Mouse (Mus musculus) liver, embryonic 16.5 days (tissue): ENCODE measurements at regions not wholly inside any gene's neighbourhood (a gene's known extent, or its start where the extent isn't known, plus 50 kb on each side); places are given as distances from the start of the nearest gene placed in this dataset.

ENCODE experiments used
- ATAC-seq: fragments of 200-750 bp; cut with Nextera tagmentation; 2 replicates; pipeline ENCODE4 v1.8.0; 2017; ENCODE audit warnings: low read depth, mild to moderate bottlenecking, moderate number of reproducible peaks, moderate library complexity
- H3K27ac ChIP-seq: fragments of 300-500 bp; sonication (generic); 2 replicates; pipeline ENCODE4 v1.5.1; 2014; ENCODE audit warnings: mild to moderate bottlenecking, low read length
- H3K27me3 ChIP-seq: fragments of 300-500 bp; sonication (generic); 2 replicates; pipeline ENCODE4 v1.6.1; 2014; ENCODE audit warnings: low read depth, low read length, mixed read lengths; ENCODE audit not compliant: control insufficient read depth, insufficient read depth
- H3K36me3 ChIP-seq: fragments of 300-500 bp; sonication (generic); 2 replicates; pipeline ENCODE4 v1.6.1; 2014; ENCODE audit warnings: mild to moderate bottlenecking; ENCODE audit not compliant: control insufficient read depth, insufficient read depth
- H3K4me1 ChIP-seq: fragments of 300-500 bp; sonication (generic); 2 replicates; pipeline ENCODE4 v1.6.1; 2014; ENCODE audit warnings: low read depth, low read length, mixed read lengths; ENCODE audit not compliant: control insufficient read depth
- H3K4me2 ChIP-seq: fragments of 300-500 bp; sonication (generic); 2 replicates; pipeline ENCODE4 v1.6.1; 2014; ENCODE audit warnings: low read depth, low read length, mixed read lengths
- H3K4me3 ChIP-seq: fragments of 300-500 bp; sonication (generic); 2 replicates; pipeline ENCODE4 v1.5.1; 2014; ENCODE audit warnings: low read depth, mild to moderate bottlenecking, low read length
- H3K9ac ChIP-seq: fragments of 300-500 bp; sonication (generic); 2 replicates; pipeline ENCODE4 v1.6.1; 2014; ENCODE audit warnings: low read depth, low read length
- H3K9me3 ChIP-seq: fragments of 300-500 bp; sonication (generic); replicated peaks from 2 replicates; pipeline ENCODE4 v1.6.1; 2016; ENCODE audit warnings: low read length; ENCODE audit not compliant: control insufficient read depth
- WGBS: fragments of 180-500 bp; shearing (Covaris S2); extraction: QIAGEN DNeasy Blood & Tissue Kit; methylation state at CpG from one replicate; pipeline ENCODE4 v1.1.7; 2014; ENCODE audit not compliant: insufficient replicate concordance; 5-methylcytosine and 5-hydroxymethylcytosine counted together

DNA sequence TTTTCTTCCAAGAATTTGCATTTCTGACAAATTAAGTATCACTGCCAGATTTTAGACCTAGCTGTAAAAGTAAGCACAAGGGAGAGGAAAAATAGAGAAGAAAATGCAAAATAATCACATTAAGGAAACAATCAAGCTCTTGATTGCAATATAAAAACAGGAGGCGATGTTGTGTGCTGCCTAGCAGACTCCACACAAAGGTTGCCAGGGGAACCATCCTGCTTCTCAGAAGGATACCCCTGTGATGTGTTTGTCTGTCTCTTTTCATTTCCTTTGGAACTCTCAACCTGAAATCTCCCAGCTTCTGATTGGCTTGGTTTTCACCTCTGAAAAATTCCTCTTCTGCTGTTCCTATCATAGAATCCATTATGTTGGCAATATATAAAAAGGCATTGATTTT is 514.3 kb upstream of the Atp2b1 start:
- ATAC-seq, result no peak
- Histone ChIP-seq H3K27me3 (no peaks in the 10 kb centered on the region), H3K9ac (no peak overlapping the region), H3K36me3 (no peaks in the 10 kb centered on the region), H3K4me1 (no peaks in the 10 kb centered on the region), H3K27ac (no peak overlapping the region), H3K4me2 (no peak overlapping the region), H3K9me3 (no peaks in the 10 kb centered on the region), H3K4me3 (no peak overlapping the region)
- WGBS, result 47% methylated on average over 1 of the region's 1 CpGs

DNA sequence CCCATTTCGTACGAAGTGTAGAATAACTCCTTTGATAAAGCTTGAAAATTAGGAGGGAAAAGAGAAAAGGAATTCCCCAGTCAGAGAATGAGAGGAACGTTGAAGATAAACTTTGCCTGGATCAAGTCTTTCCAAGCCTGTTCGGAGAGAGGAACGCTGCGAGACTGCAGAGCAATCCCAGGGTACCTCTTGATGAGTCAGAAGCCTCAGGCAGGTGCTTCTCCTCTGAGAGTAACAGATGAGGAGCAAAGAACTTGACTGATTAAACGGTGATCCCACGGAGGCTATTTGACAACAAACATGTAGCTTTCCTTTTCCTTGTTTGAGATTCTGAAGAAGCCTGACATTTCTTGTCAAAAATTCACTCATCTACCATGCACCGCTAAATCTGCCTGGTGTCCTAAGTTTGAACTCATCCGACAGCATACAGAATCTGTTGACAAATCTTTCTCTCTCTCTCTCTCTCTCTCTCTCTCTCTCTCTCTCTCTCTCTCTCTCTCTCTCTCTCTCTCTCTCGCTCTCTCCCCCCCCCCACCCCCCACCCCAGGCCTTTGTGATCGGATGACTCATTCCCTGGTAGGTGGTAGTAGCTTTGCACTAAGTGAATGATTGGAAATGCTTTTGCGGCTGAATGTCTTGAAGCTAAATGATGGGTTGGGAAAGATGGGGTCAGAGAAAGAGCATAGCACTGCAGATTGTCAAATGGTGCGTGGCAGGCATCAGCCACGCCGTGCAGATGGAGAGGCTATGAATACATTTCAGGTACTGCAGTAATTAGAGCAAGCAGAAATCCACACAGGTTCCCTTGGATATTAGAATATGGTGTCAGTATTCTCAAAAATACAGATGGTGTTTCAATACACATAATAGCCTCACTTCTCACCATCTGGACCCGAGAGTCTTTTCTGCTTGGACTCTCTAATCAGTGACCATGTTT is 496.1 kb upstream of the Atp2b1 start:
- no peaks in the 10 kb centered on the region for H3K9me3 ChIP-seq
- no peaks in the 10 kb centered on the region for H3K4me1 ChIP-seq
- H3K4me3 ChIP-seq, result no peak overlapping the region
- H3K36me3 ChIP-seq, result no peaks in the 10 kb centered on the region
- no peak overlapping the region for H3K4me2 ChIP-seq
- no peaks in the 10 kb centered on the region for H3K27me3 ChIP-seq
- WGBS, result 68% methylated on average over 16 of the region's 17 CpGs
- no peak overlapping the region for H3K27ac ChIP-seq
- H3K9ac ChIP-seq, result no peak overlapping the region
- ATAC-seq, result no peak

DNA sequence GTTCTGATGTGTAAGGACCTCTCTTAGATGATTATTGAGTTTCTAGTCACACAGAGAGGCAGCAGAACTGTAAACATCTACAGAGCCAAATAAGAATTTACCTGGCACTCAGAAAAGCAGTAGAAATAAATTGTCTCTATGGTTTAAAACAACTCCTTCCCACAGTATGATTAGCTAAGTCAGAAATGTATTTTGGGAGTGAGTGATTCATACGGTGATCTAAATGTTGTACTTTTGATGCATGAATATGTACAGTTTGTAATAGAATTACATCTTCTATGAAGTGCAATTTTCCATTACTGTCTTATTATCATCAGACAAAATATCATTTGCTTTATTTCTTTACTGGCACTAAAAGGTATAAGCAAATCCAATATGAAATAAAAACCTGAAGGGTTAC is 489.8 kb upstream of the Atp2b1 start:
- no peaks in the 10 kb centered on the region for H3K27me3 ChIP-seq
- WGBS, result 71% methylated on average over 1 of the region's 1 CpGs
- H3K36me3 ChIP-seq, result no peaks in the 10 kb centered on the region
- no peak overlapping the region for H3K4me2 ChIP-seq
- H3K9ac ChIP-seq, result no peak overlapping the region
- H3K9me3 ChIP-seq, result no peaks in the 10 kb centered on the region
- H3K27ac ChIP-seq, result no peak overlapping the region
- no peaks in the 10 kb centered on the region for H3K4me1 ChIP-seq
- no peak overlapping the region for H3K4me3 ChIP-seq
- ATAC-seq, result no peak

DNA sequence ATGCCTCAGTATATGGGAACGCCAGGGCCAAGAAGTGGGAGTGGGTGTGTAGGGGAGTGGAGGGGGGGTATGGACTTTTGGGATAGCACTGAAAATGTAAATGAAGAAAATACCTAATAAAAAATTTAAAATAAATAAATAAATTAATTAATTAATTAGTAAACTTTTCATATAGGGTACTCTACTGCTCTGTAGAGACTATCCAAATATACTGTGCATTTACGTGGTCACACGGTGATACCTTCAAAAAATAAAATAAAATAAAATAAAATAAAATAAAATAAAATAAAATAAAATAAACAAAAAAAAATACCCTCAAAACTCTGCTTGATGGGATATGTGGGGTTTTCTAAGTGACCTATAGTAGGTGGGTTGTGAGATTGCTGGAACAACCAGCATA is 479.2 kb upstream of the Atp2b1 start:
- Histone ChIP-seq H3K4me1 (no peaks in the 10 kb centered on the region), H3K27ac (no peak overlapping the region), H3K9me3 (no peaks in the 10 kb centered on the region), H3K4me2 (no peak overlapping the region), H3K27me3 (no peaks in the 10 kb centered on the region), H3K4me3 (no peak overlapping the region), H3K36me3 (no peaks in the 10 kb centered on the region), H3K9ac (no peak overlapping the region)
- WGBS, result 78% methylated on average over 3 of the region's 3 CpGs
- no peak for ATAC-seq

DNA sequence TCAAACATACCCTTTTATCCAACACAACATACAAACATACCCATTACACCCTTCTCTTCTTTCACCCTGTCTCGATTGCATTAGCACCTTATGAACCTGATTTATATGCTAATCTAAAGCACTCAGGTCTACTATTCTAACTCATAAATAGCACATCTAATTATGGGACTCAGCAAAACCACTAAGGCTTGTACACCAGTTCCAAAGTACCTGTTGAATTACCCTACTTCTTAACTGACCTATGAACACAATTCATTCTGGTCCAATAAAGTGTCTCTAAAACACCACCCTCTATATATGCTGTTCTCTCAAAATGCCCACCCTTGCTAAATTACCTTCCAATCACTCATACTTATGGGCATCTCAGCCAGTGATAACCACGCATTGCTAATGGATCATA is 452.7 kb upstream of the Atp2b1 start:
- Histone ChIP-seq H3K9ac (no peak overlapping the region), H3K36me3 (no peaks in the 10 kb centered on the region), H3K27ac (no peak overlapping the region), H3K4me2 (no peak overlapping the region), H3K27me3 (no peaks in the 10 kb centered on the region), H3K4me1 (no peaks in the 10 kb centered on the region), H3K4me3 (no peak overlapping the region), H3K9me3 (no peaks in the 10 kb centered on the region)
- no peak for ATAC-seq
- WGBS, result 63% methylated on average over 2 of the region's 2 CpGs

DNA sequence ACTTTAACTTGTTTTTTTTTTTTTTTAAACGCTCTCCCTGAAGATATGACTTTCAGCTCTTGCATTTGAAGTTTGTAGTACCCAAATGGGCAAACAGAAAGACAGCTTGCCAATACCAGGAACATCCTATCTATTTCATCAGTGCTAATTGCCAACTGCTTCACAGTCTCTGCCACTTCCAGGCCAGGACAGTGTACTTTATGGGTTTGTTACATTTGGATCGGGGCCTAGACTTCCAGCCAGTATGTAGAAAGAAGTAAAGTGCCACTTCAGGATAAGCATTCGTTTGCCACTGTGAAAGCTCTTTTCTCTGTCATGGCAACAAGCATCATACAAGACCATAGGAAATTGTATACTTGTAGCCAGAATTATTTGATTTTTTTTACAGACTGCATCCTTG is 439.6 kb upstream of the Atp2b1 start:
- H3K27ac ChIP-seq, result no peak overlapping the region
- H3K4me3 ChIP-seq, result no peak overlapping the region
- no peaks in the 10 kb centered on the region for H3K9me3 ChIP-seq
- H3K27me3 ChIP-seq, result no peaks in the 10 kb centered on the region
- H3K36me3 ChIP-seq, result no peaks in the 10 kb centered on the region
- H3K4me2 ChIP-seq, result no peak overlapping the region
- no peaks in the 10 kb centered on the region for H3K4me1 ChIP-seq
- WGBS, result 54% methylated on average over 3 of the region's 3 CpGs
- no peak for ATAC-seq
- H3K9ac ChIP-seq, result no peak overlapping the region

DNA sequence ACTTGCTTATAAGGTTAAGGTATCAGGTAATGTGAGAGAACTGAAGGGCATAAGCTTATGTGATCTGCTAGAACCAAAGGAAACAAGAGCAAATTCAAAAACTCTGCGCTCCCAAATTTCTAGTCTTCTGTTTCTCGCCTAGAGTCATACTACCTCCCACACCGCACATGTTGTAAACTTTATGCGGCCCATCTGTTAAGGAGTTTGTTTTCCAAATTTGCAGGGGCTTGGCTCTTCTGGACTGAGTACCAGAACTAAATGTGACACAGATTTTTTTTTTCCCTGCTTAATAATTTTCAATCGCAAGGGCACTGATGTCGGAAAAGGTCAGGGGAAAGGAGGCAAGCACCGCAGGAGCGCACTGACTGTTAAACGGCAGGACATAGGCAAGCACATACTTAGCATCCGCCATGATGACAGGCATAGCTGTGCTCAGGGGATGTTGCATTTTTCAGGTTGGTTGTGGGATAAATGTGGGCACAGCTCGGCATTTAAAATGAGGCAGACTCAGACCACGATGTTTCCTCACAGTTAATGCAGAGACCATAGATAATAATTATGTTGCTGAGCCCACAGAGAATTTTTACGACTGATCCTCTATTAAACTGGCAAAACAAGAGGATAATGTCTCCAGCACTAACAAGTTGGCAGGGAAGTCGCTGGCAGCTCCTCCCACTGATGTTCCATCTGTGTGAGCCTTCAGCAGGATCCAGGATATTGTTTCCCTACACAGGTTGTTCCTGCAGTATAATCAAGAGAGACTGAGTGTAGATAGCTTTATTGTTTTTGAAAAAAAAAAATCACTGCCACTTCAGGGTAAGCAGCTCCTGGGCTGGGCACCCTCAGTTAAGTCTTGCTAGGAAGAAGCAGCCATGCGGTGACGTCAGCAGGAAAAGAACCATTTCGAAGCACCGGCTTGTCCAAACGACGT is 428.2 kb upstream of the Atp2b1 start:
- ATAC-seq, result no peak
- H3K4me3 ChIP-seq, result no peak overlapping the region
- H3K4me1 ChIP-seq, result no peaks in the 10 kb centered on the region
- H3K27me3 ChIP-seq, result no peaks in the 10 kb centered on the region
- WGBS, result 77% methylated on average over 20 of the region's 20 CpGs
- no peak overlapping the region for H3K9ac ChIP-seq
- H3K36me3 ChIP-seq, result no peaks in the 10 kb centered on the region
- no peak overlapping the region for H3K4me2 ChIP-seq
- H3K9me3 ChIP-seq, result no peaks in the 10 kb centered on the region
- H3K27ac ChIP-seq, result no peak overlapping the region

DNA sequence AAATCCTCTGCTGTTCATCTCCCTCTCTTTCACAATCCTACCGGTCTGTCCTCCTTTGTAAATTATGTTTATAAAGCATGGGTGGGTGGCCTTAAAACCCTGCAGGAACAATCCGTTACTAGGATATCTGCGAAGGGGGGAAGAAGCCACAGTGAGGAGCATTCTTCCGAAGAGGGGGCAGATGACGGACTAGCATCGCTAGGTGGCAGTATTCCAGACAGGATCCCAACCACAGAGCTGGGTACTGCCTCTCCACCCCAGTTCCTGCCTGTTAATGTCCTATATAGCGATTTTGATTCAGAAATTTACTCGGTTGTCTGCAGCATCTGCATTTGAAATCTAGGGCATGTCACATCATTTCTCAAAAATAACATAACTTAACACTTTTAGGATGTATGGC is 419.9 kb upstream of the Atp2b1 start:
- Histone ChIP-seq H3K4me1 (no peaks in the 10 kb centered on the region), H3K36me3 (no peaks in the 10 kb centered on the region), H3K9me3 (no peaks in the 10 kb centered on the region), H3K4me3 (no peak overlapping the region), H3K27ac (no peak overlapping the region), H3K4me2 (no peak overlapping the region), H3K9ac (no peak overlapping the region), H3K27me3 (no peaks in the 10 kb centered on the region)
- WGBS, result 9% methylated on average over 8 of the region's 8 CpGs
- ATAC-seq, result 0 out of 2 replicates have a peak, but pooled peaks have one; percentile 43

DNA sequence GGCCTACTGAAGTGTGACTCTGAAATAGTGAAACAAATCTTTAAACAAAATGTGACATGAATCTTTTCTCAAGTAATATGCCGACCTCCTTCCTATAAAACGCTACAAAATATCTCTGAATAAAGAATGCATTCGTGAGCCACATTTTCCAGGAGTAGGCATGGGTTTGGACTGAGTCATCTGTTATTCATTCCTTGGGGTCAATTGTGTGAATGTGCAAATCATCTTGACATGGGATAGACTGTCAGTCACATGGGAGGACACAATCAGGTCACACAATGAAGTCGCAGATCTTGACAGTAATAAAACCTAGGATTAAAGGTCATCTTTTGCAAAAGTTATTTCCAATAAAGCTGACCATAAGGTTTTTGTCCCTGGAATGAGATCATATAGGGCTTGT is 418.0 kb upstream of the Atp2b1 start:
- Histone ChIP-seq H3K27ac (no peak overlapping the region), H3K4me2 (no peak overlapping the region), H3K9ac (no peak overlapping the region), H3K9me3 (no peaks in the 10 kb centered on the region), H3K36me3 (no peaks in the 10 kb centered on the region), H3K4me1 (no peaks in the 10 kb centered on the region), H3K4me3 (no peak overlapping the region), H3K27me3 (no peaks in the 10 kb centered on the region)
- ATAC-seq, result no peak
- WGBS, result 64% methylated on average over 4 of the region's 4 CpGs
